Mouse (Mus musculus) hindbrain, postnatal 0 days (tissue): ENCODE measurements at regions not wholly inside any gene's neighbourhood (a gene's known extent, or its start where the extent isn't known, plus 50 kb on each side); places are given as distances from the start of the nearest gene placed in this dataset.
"Not testable (repeated sequence)": the region's sequence is repeated elsewhere in the genome, so short reads cannot be mapped to it uniquely, and the experiment has no call there.

Experiments used
- ATAC-seq: fragments of 200-750 bp; cut with Nextera tagmentation; 2 replicates; pipeline ENCODE4 v1.8.0; 2017; ENCODE audit warnings: mild to moderate bottlenecking, moderate TSS enrichment, moderate library complexity
- DNase-seq: peaks from one replicate; pipeline ENCODE4 v3.0.0-alpha.2; 2015; ENCODE audit warnings: low spot score
- H3K27ac ChIP-seq: fragments of 300-500 bp; sonication (generic); 2 replicates; pipeline ENCODE4 v1.5.1; 2014; ENCODE audit warnings: mild to moderate bottlenecking
- H3K27me3 ChIP-seq: fragments of 300-500 bp; sonication (generic); 2 replicates; pipeline ENCODE4 v1.6.1; 2014; ENCODE audit warnings: low read length, mixed read lengths; ENCODE audit not compliant: insufficient read depth
- H3K36me3 ChIP-seq: fragments of 300-500 bp; sonication (generic); 2 replicates; pipeline ENCODE4 v1.6.1; 2014; ENCODE audit warnings: low read length, mixed read lengths; ENCODE audit not compliant: insufficient read depth
- H3K4me1 ChIP-seq: fragments of 300-500 bp; sonication (generic); 2 replicates; pipeline ENCODE4 v1.6.1; 2014; ENCODE audit warnings: antibody characterized with exemption, low read length, mixed read lengths; ENCODE audit not compliant: insufficient read depth
- H3K4me2 ChIP-seq: fragments of 300-500 bp; sonication (generic); 2 replicates; pipeline ENCODE4 v1.6.1; 2014; ENCODE audit warnings: low read depth, mild to moderate bottlenecking, low read length, moderate library complexity, mixed read lengths
- H3K4me3 ChIP-seq: fragments of 300-500 bp; sonication (generic); 2 replicates; pipeline ENCODE4 v1.5.1; 2014; ENCODE audit warnings: low read length
- H3K9ac ChIP-seq: fragments of 300-500 bp; sonication (generic); replicated peaks from 2 replicates; pipeline ENCODE4 v1.6.1; 2014; ENCODE audit warnings: mild to moderate bottlenecking, low read length, moderate library complexity, mixed read lengths
- H3K9me3 ChIP-seq: fragments of 300-500 bp; sonication (generic); 2 replicates; pipeline ENCODE4 v1.6.1; 2016; ENCODE audit warnings: low read length, mixed read lengths
- CTCF ChIP-seq: IDR thresholded peaks from 2 replicates; pipeline ENCODE4 v1.5.1; 2016; ENCODE audit warnings: antibody characterized with exemption, control low read depth, low read depth
- WGBS: fragments of 180-500 bp; shearing (Covaris S2); extraction: QIAGEN DNeasy Blood & Tissue Kit; methylation state at CpG from one replicate; pipeline ENCODE4 v1.1.7; 2014; 5-methylcytosine and 5-hydroxymethylcytosine counted together

GRCm38 (mm10) chr1:18058211-18058971 lies 87.3 kb downstream of the Crisp4 start:
- TF ChIP-seq CTCF: no peak
- H3K4me1 ChIP-seq: no peaks in the 10 kb centered on the region
- no peaks in the 10 kb centered on the region for H3K27me3 ChIP-seq
- peak overlapping the region; percentile 62 for H3K4me3 ChIP-seq
- no peaks in the 10 kb centered on the region for H3K36me3 ChIP-seq
- peak overlapping the region; percentile 85 for H3K4me2 ChIP-seq
- ATAC-seq (peak; percentile 82), DNase-seq (peak; percentile 67)
- peak overlapping the region; percentile 68 for H3K27ac ChIP-seq
- H3K9me3 ChIP-seq: no peaks in the 10 kb centered on the region
- under 1% methylated on average over 77 of the region's 77 CpGs for WGBS
- H3K9ac ChIP-seq: peak overlapping the region; percentile 74

GRCm38 (mm10) chr1:18057646-18058210 lies 88.0 kb downstream of the Crisp4 start:
- ATAC-seq: no peak; the same call in 1 of the 2 replicates
- no peak for TF ChIP-seq CTCF
- Histone ChIP-seq H3K4me1 (no peaks in the 10 kb centered on the region), H3K4me3 (peak overlapping the region; percentile 62), H3K9ac (peak overlapping the region; percentile 74), H3K4me2 (peak overlapping the region; percentile 85), H3K27me3 (no peaks in the 10 kb centered on the region), H3K36me3 (no peaks in the 10 kb centered on the region), H3K27ac (no peak overlapping the region), H3K9me3 (no peaks in the 10 kb centered on the region)
- no peak for DNase-seq
- WGBS: under 1% methylated on average over 26 of the region's 26 CpGs

- not testable (repeated sequence) for H3K4me1 ChIP-seq, DNase-seq, H3K27me3 ChIP-seq, ATAC-seq, H3K9ac ChIP-seq, H3K27ac ChIP-seq, H3K9me3 ChIP-seq, H3K36me3 ChIP-seq
- Histone ChIP-seq H3K4me2 (peak overlapping the region; percentile 85), H3K4me3 (peak overlapping the region; percentile 62)
- 10% methylated on average over 11 of the region's 11 CpGs for WGBS
These were observed 88.7 kb downstream of the Crisp4 start for GRCm38 (mm10) chr1:18057003-18057402.

- TF ChIP-seq CTCF: no peak
- H3K9me3 ChIP-seq: no peaks in the 10 kb centered on the region
- ATAC-seq (no peak), DNase-seq (no peak)
- H3K27ac ChIP-seq: no peak overlapping the region
- 49% methylated on average over 3 of the region's 3 CpGs for WGBS
- no peaks in the 10 kb centered on the region for H3K27me3 ChIP-seq
- no peak overlapping the region for H3K4me2 ChIP-seq
- H3K36me3 ChIP-seq: no peaks in the 10 kb centered on the region
- H3K4me3 ChIP-seq: no peak overlapping the region
- no peak overlapping the region for H3K9ac ChIP-seq
- no peaks in the 10 kb centered on the region for H3K4me1 ChIP-seq
These were observed 115.5 kb downstream of the Crisp4 start for GRCm38 (mm10) chr1:18030226-18030625.

- ATAC-seq: not testable (repeated sequence)
- peak; percentile 55 for DNase-seq
These were observed 132.8 kb downstream of the Crisp4 start for GRCm38 (mm10) chr1:18012941-18013340.

DNA sequence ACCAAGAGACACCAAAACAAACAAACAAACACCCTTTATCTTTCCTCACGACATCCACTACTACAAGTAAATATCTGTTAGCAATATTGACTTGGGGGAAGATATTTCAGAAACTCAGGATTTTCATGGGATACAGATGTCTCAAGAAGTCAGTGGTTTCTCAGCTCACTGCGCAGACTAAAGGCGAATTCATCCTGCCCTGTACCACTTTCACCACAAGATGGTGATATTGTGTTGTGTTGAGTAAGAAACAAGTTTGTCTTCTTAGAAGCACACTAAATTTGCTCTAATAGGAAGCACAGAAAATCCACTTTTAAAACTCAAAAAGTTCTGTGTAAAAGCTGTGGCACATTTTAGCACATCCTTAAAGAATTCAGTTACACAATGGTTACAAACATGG lies 165.1 kb downstream of the Crisp4 start:
- Histone ChIP-seq H3K4me2 (no peak overlapping the region), H3K4me3 (no peak overlapping the region), H3K27me3 (no peaks in the 10 kb centered on the region), H3K9ac (no peak overlapping the region), H3K27ac (no peak overlapping the region), H3K4me1 (no peaks in the 10 kb centered on the region), H3K36me3 (no peaks in the 10 kb centered on the region), H3K9me3 (no peaks in the 10 kb centered on the region)
- DNase-seq (peak; percentile 82), ATAC-seq (peak; percentile 76)
- peak; percentile 88 for TF ChIP-seq CTCF
- WGBS: 15% methylated on average over 3 of the region's 3 CpGs

More at GRCm38 (mm10) chr1:18012941-18013340, 132.8 kb downstream of the Crisp4 start:
- not testable (repeated sequence) for H3K36me3 ChIP-seq, H3K4me2 ChIP-seq, H3K27ac ChIP-seq, H3K27me3 ChIP-seq, H3K9me3 ChIP-seq, H3K9ac ChIP-seq, H3K4me3 ChIP-seq, H3K4me1 ChIP-seq
- peak; percentile 52 for TF ChIP-seq CTCF

- Histone ChIP-seq H3K9me3 (no peaks in the 10 kb centered on the region), H3K27ac (no peak overlapping the region), H3K27me3 (no peaks in the 10 kb centered on the region), H3K4me1 (no peaks in the 10 kb centered on the region), H3K4me2 (no peak overlapping the region), H3K9ac (no peak overlapping the region), H3K36me3 (no peaks in the 10 kb centered on the region), H3K4me3 (no peak overlapping the region)
- 86% methylated on average over 2 of the region's 2 CpGs for WGBS
- DNase-seq: no peak
- TF ChIP-seq CTCF: 0 out of 2 replicates have a peak, but pooled peaks have one; percentile 7
- ATAC-seq: no peak
These were observed 167.6 kb downstream of the Crisp4 start for GRCm38 (mm10) chr1:17978086-17978485.

GRCm38 (mm10) chr1:17956881-17957280 lies 188.8 kb downstream of the Crisp4 start:
- not testable (repeated sequence) for H3K36me3 ChIP-seq, DNase-seq, H3K27ac ChIP-seq, H3K9ac ChIP-seq, H3K4me3 ChIP-seq, H3K27me3 ChIP-seq, H3K9me3 ChIP-seq, ATAC-seq, H3K4me2 ChIP-seq, H3K4me1 ChIP-seq
- WGBS: 97% methylated on average over 14 of the region's 21 CpGs

DNA sequence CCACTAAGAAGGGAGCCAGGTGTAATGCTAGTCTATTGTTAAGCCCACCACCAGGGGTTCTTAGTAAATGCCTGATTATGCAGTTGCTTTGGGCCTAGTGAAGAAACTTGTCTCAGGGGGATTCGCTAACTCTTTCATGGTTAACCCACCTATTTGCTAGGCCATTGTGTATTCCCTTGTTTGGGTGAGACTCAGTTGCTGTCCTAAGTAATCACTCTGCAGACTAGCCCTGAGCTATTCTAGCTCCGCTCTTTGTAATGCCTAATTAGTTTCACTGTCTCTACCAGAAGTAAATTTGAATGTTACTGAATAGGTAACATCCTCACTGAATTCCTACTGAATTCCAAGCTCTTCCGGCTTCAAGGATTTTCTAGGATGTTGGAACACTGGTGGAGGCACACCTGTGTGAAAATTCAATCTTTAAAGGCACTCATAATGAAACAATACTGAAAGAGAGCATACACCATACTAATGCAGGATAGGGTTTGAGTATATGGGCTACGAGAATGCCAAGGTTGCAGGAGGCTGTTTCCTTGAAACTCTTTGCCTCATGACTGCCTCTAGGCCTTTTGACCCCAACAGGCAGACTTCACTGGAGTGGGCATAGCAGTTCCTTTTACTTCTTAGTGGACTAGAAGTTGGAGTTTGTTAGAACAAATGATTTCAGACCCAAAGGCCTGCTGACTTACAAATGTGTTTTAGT lies 213.4 kb downstream of the Crisp4 start:
- H3K36me3 ChIP-seq, H3K4me1 ChIP-seq, H3K27ac ChIP-seq, DNase-seq, H3K9me3 ChIP-seq, H3K4me2 ChIP-seq, ATAC-seq, H3K9ac ChIP-seq, H3K27me3 ChIP-seq, H3K4me3 ChIP-seq: not testable (repeated sequence)
- 73% methylated on average over 4 of the region's 4 CpGs for WGBS
